Mouse (Mus musculus) liver, embryonic 14.5 days (tissue): ENCODE measurements around the gene Ptprn. TPM values are rescaled to one million over a fixed set of nuclear protein-coding genes. Genes with fewer than 3 reads are reported as not detected.

ENCODE experiments used
- ATAC-seq: fragments of 200-750 bp; cut with Nextera tagmentation; 2 replicates; pipeline ENCODE4 v1.8.0; 2017; ENCODE audit warnings: moderate number of reproducible peaks, mild to moderate bottlenecking, moderate library complexity; ENCODE audit not compliant: insufficient read depth
- DNase-seq, 3 experiments: peaks; one replicate each; pipeline ENCODE4 v3.0.0-alpha.2; 2012 to 2013; ENCODE audit warnings: low read depth in 3 of 3, low spot score in 3 of 3
- H3K27ac ChIP-seq: fragments of 300-500 bp; sonication (generic); 2 replicates; pipeline ENCODE4 v1.5.1; 2014; ENCODE audit warnings: moderate library complexity, mild to moderate bottlenecking, control low read depth, inconsistent platforms
- H3K27me3 ChIP-seq: fragments of 300-500 bp; sonication (generic); 2 replicates; pipeline ENCODE4 v1.6.1; 2014; ENCODE audit warnings: mild to moderate bottlenecking, low read length, moderate library complexity; ENCODE audit not compliant: control insufficient read depth, insufficient read depth
- H3K36me3 ChIP-seq: fragments of 300-500 bp; sonication (generic); replicated peaks from 2 replicates; pipeline ENCODE4 v1.6.1; 2014; ENCODE audit warnings: low read depth; ENCODE audit not compliant: control insufficient read depth, insufficient read depth
- H3K4me1 ChIP-seq, 2 experiments: fragments of 200-500 bp in 1 of 2; fragments of 300-500 bp in 1 of 2; sonication (generic) in 1 of 2; replicated peaks; 2 replicates each; pipeline ENCODE4 v1.6.1; 2012 to 2014; ENCODE audit warnings: antibody characterized with exemption in 1 of 2, inconsistent platforms in 1 of 2, low read length in 1 of 2; ENCODE audit not compliant: control insufficient read depth in 2 of 2, insufficient read depth in 2 of 2
- H3K4me2 ChIP-seq: fragments of 300-500 bp; sonication (generic); 2 replicates; pipeline ENCODE4 v1.6.1; 2014; ENCODE audit warnings: low read depth, mild to moderate bottlenecking, control low read depth, moderate library complexity
- H3K4me3 ChIP-seq, 2 experiments: fragments of 200-500 bp in 1 of 2; fragments of 300-500 bp in 1 of 2; sonication (generic) in 1 of 2; 2 replicates each; pipeline ENCODE4 v1.5.1; 2012 to 2014; ENCODE audit warnings: low read depth in 2 of 2, low read length in 2 of 2, mild to moderate bottlenecking in 2 of 2, control low read depth in 1 of 2, inconsistent platforms in 1 of 2, moderate library complexity in 1 of 2; ENCODE audit not compliant: insufficient read depth in 1 of 2
- H3K9ac ChIP-seq: fragments of 300-500 bp; sonication (generic); replicated peaks from 2 replicates; pipeline ENCODE4 v1.6.1; 2014; ENCODE audit warnings: mild to moderate bottlenecking, control low read depth, moderate library complexity
- H3K9me3 ChIP-seq: fragments of 300-500 bp; sonication (generic); 2 replicates; pipeline ENCODE4 v1.6.1; 2016; ENCODE audit warnings: low read length, mixed read lengths; ENCODE audit not compliant: control insufficient read depth
- CTCF ChIP-seq: IDR thresholded peaks from 2 replicates; pipeline ENCODE4 v1.5.1; 2016; ENCODE audit warnings: antibody characterized with exemption, low read depth, control low read depth
- EP300 ChIP-seq: IDR thresholded peaks from 2 replicates; pipeline ENCODE4 v1.6.1; 2016; ENCODE audit warnings: antibody characterized with exemption, low read depth
- WGBS: fragments of 180-500 bp; shearing (Covaris S2); extraction: QIAGEN DNeasy Blood & Tissue Kit; methylation state at CpG from one replicate; pipeline ENCODE4 v1.1.7; 2014; ENCODE audit not compliant: insufficient replicate concordance; 5-methylcytosine and 5-hydroxymethylcytosine counted together
- polyA plus RNA-seq, 2 experiments: library from polyadenylated mRNA; depleted of rRNA in 1 of 2; stranded (reverse) in 1 of 2; unstranded in 1 of 2; fragments of >200 nt; fragmentation: Nextera tagmentation in 1 of 2; extraction: Ambion mirVana in 1 of 2; gene quantifications; 2 replicates each; pipeline versions ENCODE4 v1.2.1 to v1.2.3; 2012 to 2014

Ptprn gene
- polyA plus RNA-seq, 2 experiments, result 0.17 to 0.26 TPM

DNA sequence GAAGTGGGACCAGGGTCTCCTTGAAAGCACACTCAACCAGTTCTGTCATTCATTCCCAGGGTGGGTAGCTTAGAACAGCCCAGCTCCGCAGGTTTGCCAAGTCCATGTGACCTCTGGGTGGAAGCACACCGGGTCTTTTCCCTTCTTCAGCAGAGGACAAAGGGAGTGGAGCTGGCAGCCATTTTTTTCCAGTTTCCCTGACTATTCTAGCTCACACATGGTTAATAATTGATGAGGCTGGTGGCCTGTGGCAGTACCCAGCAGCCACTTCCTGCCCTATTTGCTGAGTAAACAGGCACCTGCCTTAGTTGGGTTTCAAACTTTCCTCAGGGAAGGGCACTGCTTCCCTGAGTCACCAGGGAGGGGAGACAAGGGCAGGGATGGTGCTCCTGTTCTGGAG is 49.9 kb downstream of the Ptprn start:
- Histone ChIP-seq H3K9ac (peak overlapping the region; percentile 23; the same call in 1 of the 2 replicates), H3K36me3 (peaks cover 49% of the 10 kb centered on the region), H3K4me3 (0 out of 4 replicates have a peak overlapping the region, but pooled peaks of 1 of the 2 experiments have one; percentile 68), H3K4me1 (peaks cover 61 to 67% of the 10 kb centered on the region in 2 experiments), H3K27me3 (no peaks in the 10 kb centered on the region), H3K4me2 (peak overlapping the region; percentile 75), H3K27ac (peak overlapping the region; percentile 43), H3K9me3 (no peaks in the 10 kb centered on the region)
- ATAC-seq (no peak), DNase-seq (no peak)
- WGBS, result 75% methylated on average over 2 of the region's 2 CpGs
- TF ChIP-seq EP300 (no peak), CTCF (no peak)

DNA sequence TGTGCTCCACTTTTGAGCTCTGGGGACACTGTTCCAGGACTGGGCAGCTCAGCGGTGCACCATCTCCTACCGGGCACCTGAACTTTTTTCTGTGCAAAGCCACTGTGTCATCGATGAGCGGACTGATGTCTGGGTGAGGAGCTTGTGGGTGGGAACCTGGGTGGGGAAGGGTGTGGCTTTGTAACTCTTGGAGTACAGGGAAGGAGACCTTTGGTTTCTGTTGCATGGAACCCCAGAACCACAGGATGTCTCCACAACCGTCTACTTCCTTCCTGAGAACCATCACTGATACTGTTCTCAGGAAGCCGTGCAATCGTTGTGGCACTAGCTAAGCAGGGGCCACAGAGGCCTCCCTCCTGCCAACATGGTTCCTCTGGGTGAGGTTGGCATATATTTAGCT is 51.2 kb downstream of the Ptprn start:
- Histone ChIP-seq H3K9me3 (no peaks in the 10 kb centered on the region), H3K4me1 (peaks cover 68 to 78% of the 10 kb centered on the region in 2 experiments)
- 9% methylated on average over 7 of the region's 7 CpGs for WGBS

DNA sequence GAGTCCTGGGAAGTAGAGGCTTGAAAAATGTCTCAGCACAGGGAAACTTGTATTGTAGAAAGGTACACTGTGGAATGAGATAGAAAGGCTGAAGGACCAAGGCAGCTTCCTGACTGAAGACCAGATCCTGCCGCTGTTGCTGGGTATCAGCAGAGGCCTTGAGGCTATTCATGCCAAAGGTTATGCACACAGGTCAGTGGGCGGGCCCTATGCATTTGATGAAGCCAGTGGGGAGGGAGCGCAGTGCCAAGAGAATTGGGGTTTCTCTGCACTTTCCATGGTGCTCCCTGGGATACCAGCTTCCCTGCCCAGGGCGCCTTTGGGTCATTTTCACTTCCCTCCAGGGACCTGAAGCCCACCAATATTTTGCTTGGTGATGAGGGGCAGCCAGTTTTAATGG is 51.8 kb downstream of the Ptprn start:
- Histone ChIP-seq H3K9me3 (no peaks in the 10 kb centered on the region), H3K4me1 (peaks cover 68 to 78% of the 10 kb centered on the region in 2 experiments), H3K36me3 (peaks cover 49% of the 10 kb centered on the region), H3K9ac (peak overlapping the region; percentile 23; the same call in 1 of the 2 replicates), H3K4me3 (peak overlapping the region; percentile 32 to 77; a peak in 3 of 4 replicates), H3K27me3 (no peaks in the 10 kb centered on the region), H3K4me2 (peak overlapping the region; percentile 75), H3K27ac (peak overlapping the region; percentile 43)
- TF ChIP-seq CTCF (no peak), EP300 (no peak)
- ATAC-seq, result no peak
- 58% methylated on average over 4 of the region's 4 CpGs for WGBS
- no peak for DNase-seq

More for the DNA sequence above, 51.2 kb downstream of the Ptprn start:
- no peak for DNase-seq
- Histone ChIP-seq H3K4me2 (peak overlapping the region; percentile 75), H3K27ac (peak overlapping the region; percentile 43), H3K36me3 (peaks cover 49% of the 10 kb centered on the region), H3K9ac (no peak overlapping the region; the same call in 1 of the 2 replicates), H3K27me3 (no peaks in the 10 kb centered on the region), H3K4me3 (peak overlapping the region; percentile 32 to 77; a peak in 3 of 4 replicates)
- ATAC-seq, result no peak
- no peak for TF ChIP-seq EP300
- TF ChIP-seq CTCF, result no peak

DNA sequence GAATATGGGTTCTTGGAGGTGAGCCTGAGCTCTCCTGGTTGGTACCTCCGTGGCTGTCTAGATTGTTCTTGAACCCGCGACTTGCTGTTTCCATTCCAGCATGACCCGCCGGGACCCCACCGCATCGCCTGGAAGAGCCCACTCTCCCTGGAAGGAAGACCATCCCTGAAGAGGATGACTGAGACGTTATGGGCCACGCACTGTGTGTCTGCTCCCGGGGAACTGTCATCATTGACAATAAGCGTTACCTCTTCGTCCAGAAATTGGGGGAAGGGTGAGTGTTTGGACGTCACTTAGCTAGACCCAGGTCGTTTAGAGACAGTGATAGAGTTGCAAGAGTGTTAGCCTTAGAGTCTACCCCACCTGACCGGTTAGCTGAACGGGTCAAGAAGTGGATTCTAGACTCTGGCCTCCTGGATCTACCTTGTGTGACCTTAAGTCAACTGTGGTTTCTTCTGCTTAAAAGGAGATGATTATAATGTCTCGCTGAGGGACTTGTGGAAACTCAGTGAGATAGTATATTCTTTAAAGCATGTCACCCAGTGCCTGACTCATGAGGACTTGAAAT is 53.1 kb downstream of the Ptprn start:
- no peak for DNase-seq
- Histone ChIP-seq H3K4me3 (peak overlapping the region; percentile 68 to 77), H3K36me3 (peaks cover 38% of the 10 kb centered on the region), H3K4me1 (peaks cover 60 to 69% of the 10 kb centered on the region in 2 experiments), H3K4me2 (peak overlapping the region; percentile 75), H3K27ac (peak overlapping the region; percentile 24), H3K9me3 (no peaks in the 10 kb centered on the region), H3K27me3 (no peaks in the 10 kb centered on the region), H3K9ac (peak overlapping the region; percentile 86)
- no peak for TF ChIP-seq CTCF
- no peak for TF ChIP-seq EP300
- ATAC-seq, result peak; percentile 4; the same call in 1 of the 2 replicates
- 6% methylated on average over 17 of the region's 17 CpGs for WGBS
